In the genomic region with DNA sequence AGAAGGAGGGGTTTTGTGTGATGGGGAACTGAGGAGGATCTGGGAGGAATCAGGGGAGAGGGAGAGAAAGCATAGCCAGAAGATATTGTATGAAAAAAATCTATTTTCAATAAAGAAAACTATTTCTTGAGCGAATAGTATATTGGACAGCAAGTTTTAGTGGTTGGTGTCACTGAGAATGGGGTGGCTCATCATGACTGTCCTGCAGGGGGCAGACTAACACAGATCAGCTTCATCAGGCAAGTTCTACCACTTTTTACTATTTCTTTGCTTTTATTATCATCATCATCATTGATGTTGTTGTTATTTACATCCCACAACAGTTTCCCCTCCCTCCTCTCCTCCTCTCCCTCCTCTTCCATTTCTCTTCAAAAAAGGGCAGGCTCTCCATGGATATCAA, we compare ENCODE assay signal across 10 mouse cellular contexts. TPM values are rescaled to one million over a fixed set of nuclear protein-coding genes. Genes with fewer than 3 reads are reported as not detected.
A peak's percentile ranks its signal among the peaks of the same experiment; 100 is the strongest.
DNase-seq lines count a peak whose midpoint lies in the region; ATAC-seq and TF ChIP-seq lines count a peak whose summit lies in the region.
"Had no signal": no experiment of that assay in that cellular context is flagged by ENCODE, and none has a peak within 500 bp of the region (broad histone marks: within the 10 kb centered on the region; RNA-seq: fewer than 3 reads in every experiment).

No protein-coding gene starts in this region.

- no peaks in the 10 kb centered on the region for H3K27me3 ChIP-seq in forebrain, embryonic 14.5 days (replicated peaks; ENCODE audit: control insufficient read depth, insufficient read depth, low read length)
- no peaks in the 10 kb centered on the region for H3K27me3 ChIP-seq in forebrain, embryonic 11.5 days (ENCODE audit: control insufficient read depth, insufficient read depth, low read length)
- no peaks in the 10 kb centered on the region for H3K27me3 ChIP-seq in midbrain, postnatal 0 days (ENCODE audit: insufficient read depth, low read length)
- no peaks in the 10 kb centered on the region for H3K27me3 ChIP-seq in midbrain, embryonic 13.5 days
- H3K27me3 ChIP-seq: heart, embryonic 13.5 days; lung, embryonic 15.5 days had no signal

- H3K4me2 ChIP-seq in forebrain, embryonic 14.5 days (ENCODE audit: low read length): no peak overlapping the region
- H3K4me2 ChIP-seq in forebrain, embryonic 11.5 days (ENCODE audit: low read depth, low read length, severe bottlenecking): no peak overlapping the region
- no peak overlapping the region for H3K4me2 ChIP-seq in midbrain, postnatal 0 days (ENCODE audit: low read depth, low read length, poor library complexity, severe bottlenecking)
- no peak overlapping the region for H3K4me2 ChIP-seq in midbrain, embryonic 13.5 days (replicated peaks)
- H3K4me2 ChIP-seq: heart, embryonic 13.5 days; lung, embryonic 15.5 days had no signal

- no peaks in the 10 kb centered on the region for H3K36me3 ChIP-seq in forebrain, embryonic 14.5 days (ENCODE audit: control insufficient read depth, insufficient read depth, low read length)
- no peaks in the 10 kb centered on the region for H3K36me3 ChIP-seq in forebrain, embryonic 11.5 days (ENCODE audit: control insufficient read depth, insufficient read depth, low read length)
- H3K36me3 ChIP-seq in midbrain, postnatal 0 days (ENCODE audit: insufficient read depth, low read length): no peaks in the 10 kb centered on the region
- H3K36me3 ChIP-seq in midbrain, embryonic 13.5 days: no peaks in the 10 kb centered on the region
- H3K36me3 ChIP-seq: heart, embryonic 13.5 days; lung, embryonic 15.5 days had no signal

- TF ChIP-seq CTCF in midbrain, postnatal 0 days (IDR thresholded peaks at IDR 0.05): peak; percentile 60

- WGBS in forebrain, embryonic 14.5 days: 83% methylated on average over 1 of the region's 1 CpGs
- 65% methylated on average over 1 of the region's 1 CpGs for WGBS in forebrain, embryonic 11.5 days
- WGBS in midbrain, postnatal 0 days: 77% methylated on average over 1 of the region's 1 CpGs
- WGBS in midbrain, embryonic 13.5 days: 72% methylated on average over 1 of the region's 1 CpGs

- H3K9me3 ChIP-seq in forebrain, embryonic 14.5 days (replicated peaks; ENCODE audit: control insufficient read depth, low read length): no peaks in the 10 kb centered on the region
- no peaks in the 10 kb centered on the region for H3K9me3 ChIP-seq in forebrain, embryonic 11.5 days (ENCODE audit: control insufficient read depth, low read length)
- no peaks in the 10 kb centered on the region for H3K9me3 ChIP-seq in midbrain, postnatal 0 days (ENCODE audit: low read length)
- H3K9me3 ChIP-seq in midbrain, embryonic 13.5 days: peaks cover 4% of the 10 kb centered on the region; the same call in 1 of the 2 replicates
- H3K9me3 ChIP-seq: heart, embryonic 13.5 days; lung, embryonic 15.5 days had no signal

- no peak for ATAC-seq in forebrain, embryonic 14.5 days
- ATAC-seq in forebrain, embryonic 11.5 days (replicated peaks; ENCODE audit: low FRiP score): no peak
- ATAC-seq in midbrain, postnatal 0 days (ENCODE audit: low FRiP score): no peak
- ATAC-seq in midbrain, embryonic 13.5 days: no peak
- ATAC-seq in megakaryocyte progenitor cell, adult 5-6 weeks (replicated peaks; ENCODE audit: poor library complexity): peak; percentile 86

- no peak overlapping the region for H3K27ac ChIP-seq in forebrain, embryonic 14.5 days (ENCODE audit: low read depth, low read length)
- no peak overlapping the region for H3K27ac ChIP-seq in forebrain, embryonic 11.5 days (ENCODE audit: low read depth, low read length)
- no peak overlapping the region for H3K27ac ChIP-seq in midbrain, postnatal 0 days (ENCODE audit: low read depth, low read length)
- H3K27ac ChIP-seq in midbrain, embryonic 13.5 days: no peak overlapping the region
- H3K27ac ChIP-seq: heart, embryonic 13.5 days; lung, embryonic 15.5 days had no signal

- H3K9ac ChIP-seq in forebrain, embryonic 14.5 days (ENCODE audit: low read length): no peak overlapping the region
- no peak overlapping the region for H3K9ac ChIP-seq in forebrain, embryonic 11.5 days (ENCODE audit: low read length)
- H3K9ac ChIP-seq in midbrain, postnatal 0 days (replicated peaks; ENCODE audit: low read length, poor library complexity, severe bottlenecking): no peak overlapping the region
- no peak overlapping the region for H3K9ac ChIP-seq in midbrain, embryonic 13.5 days (replicated peaks)
- H3K9ac ChIP-seq: heart, embryonic 13.5 days; lung, embryonic 15.5 days had no signal

- H3K4me1 ChIP-seq in forebrain, embryonic 14.5 days (ENCODE audit: control insufficient read depth, insufficient read depth, low read length): no peaks in the 10 kb centered on the region
- no peaks in the 10 kb centered on the region for H3K4me1 ChIP-seq in forebrain, embryonic 11.5 days (replicated peaks; ENCODE audit: control insufficient read depth, insufficient read depth, low read length)
- H3K4me1 ChIP-seq in midbrain, postnatal 0 days (ENCODE audit: insufficient read depth, low read length): no peaks in the 10 kb centered on the region
- H3K4me1 ChIP-seq in midbrain, embryonic 13.5 days (replicated peaks): no peaks in the 10 kb centered on the region
- H3K4me1 ChIP-seq: heart, embryonic 13.5 days; lung, embryonic 15.5 days had no signal

- DNase-seq in forebrain, embryonic 14.5 days (ENCODE audit: low spot score): peak; percentile 18
- DNase-seq in forebrain, embryonic 11.5 days (ENCODE audit: low spot score): no peak
- no peak for DNase-seq in midbrain, postnatal 0 days (ENCODE audit: low spot score)
- DNase-seq in c-Kit-positive CD71-positive TER-119-positive erythroid progenitor cells, embryonic 14.5 days (ENCODE audit: low spot score): peak; percentile 40
- no peak for DNase-seq in right cerebral cortex, postnatal 4 days
- no peak for DNase-seq in MN1 (ENCODE audit: low spot score)

- H3K4me3 ChIP-seq in forebrain, embryonic 14.5 days (ENCODE audit: low read depth, low read length): no peak overlapping the region
- H3K4me3 ChIP-seq in forebrain, embryonic 11.5 days (ENCODE audit: low read depth, low read length): no peak overlapping the region
- H3K4me3 ChIP-seq in midbrain, postnatal 0 days (ENCODE audit: low read depth, low read length): no peak overlapping the region
- no peak overlapping the region for H3K4me3 ChIP-seq in midbrain, embryonic 13.5 days (replicated peaks)
- H3K4me3 ChIP-seq: heart, embryonic 13.5 days; lung, embryonic 15.5 days had no signal

RNA-seq across cellular contexts. Expression of a gene that starts 34.7 kb away (rescaled TPM):
- polyA plus RNA-seq in forebrain, embryonic 14.5 days (2014; fragmentation: Nextera tagmentation; extraction: Ambion mirVana): 50.7 and 50.8 TPM in 2 replicates
- 45.5 and 47.9 TPM in 2 replicates for polyA plus RNA-seq in forebrain, embryonic 11.5 days (2014; fragmentation: Nextera tagmentation; extraction: Ambion mirVana)
- total RNA-seq in midbrain, postnatal 0 days (2014; rRNA removed): 28.4 and 37.7 TPM in 2 replicates
- polyA plus RNA-seq in midbrain, postnatal 0 days (2015; fragmentation: Nextera tagmentation; extraction: Ambion mirVana): 32.6 and 34.0 TPM in 2 replicates
- 74.6 and 83.4 TPM in 2 replicates for polyA plus RNA-seq in midbrain, embryonic 13.5 days (2015; fragmentation: Nextera tagmentation; extraction: Ambion mirVana)
- 31.1 and 34.5 TPM in 2 replicates for total RNA-seq in megakaryocyte progenitor cell, adult 5-6 weeks (2015)
- total RNA-seq in megakaryocyte progenitor cell, adult 5-6 weeks (2017): 31.7 and 35.5 TPM in 2 replicates

Comparison
In these comparisons a context has a peak if more than half of its experiments do, and no peak if none do; other contexts are left out.
1. DNase-seq: peak in forebrain, embryonic 14.5 days (single experiment) and c-Kit-positive CD71-positive TER-119-positive erythroid progenitor cells, embryonic 14.5 days (single experiment); none in forebrain, embryonic 11.5 days (single experiment), midbrain, postnatal 0 days (single experiment), right cerebral cortex, postnatal 4 days (single experiment) and MN1 (single experiment).